Mouse (Mus musculus): Measurements from ENCODE around the gene Incenp.

DNA sequence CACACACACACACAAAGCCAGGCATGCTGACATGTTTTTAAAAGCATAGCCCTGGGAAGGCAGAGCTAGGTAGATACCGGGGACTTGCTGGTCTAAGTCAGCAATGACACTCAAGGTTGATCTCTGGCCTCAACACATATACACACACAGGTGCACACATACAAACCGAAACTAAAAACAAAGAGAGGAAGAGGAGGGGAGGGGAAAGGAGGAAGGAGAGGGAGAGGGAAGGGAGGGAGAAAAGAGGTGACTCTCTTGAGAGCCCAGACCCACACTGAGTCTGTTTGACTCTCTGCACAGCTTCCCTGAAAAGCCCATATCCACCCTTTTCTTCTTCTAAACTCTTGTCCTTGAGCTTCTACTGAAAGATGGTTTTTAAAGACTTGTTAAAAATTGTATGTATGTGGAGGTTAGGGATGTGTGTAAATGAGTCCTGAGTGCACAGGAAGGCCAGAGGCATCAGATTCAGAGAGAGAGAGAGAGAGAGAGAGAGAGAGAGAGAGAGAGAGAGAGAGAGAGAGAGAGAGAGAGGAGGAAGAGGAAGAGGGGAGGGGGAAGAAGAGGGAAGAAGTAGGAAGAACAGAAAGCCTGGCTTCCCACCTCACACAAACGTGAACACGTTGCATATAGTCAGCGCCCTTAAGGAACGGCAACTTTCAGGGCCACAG is 38.9 kb upstream of the Incenp start:
- no peak for TF ChIP-seq GATA1 (IDR thresholded peaks at IDR 0.05; ENCODE audit: low read length)
- no peak for TF ChIP-seq TAL1 (IDR thresholded peaks at IDR 0.05; ENCODE audit: low read length)
